Mouse (Mus musculus) limb, embryonic 15.5 days (tissue): ENCODE measurements at regions not wholly inside any gene's neighbourhood (a gene's known extent, or its start where the extent isn't known, plus 50 kb on each side); places are given as distances from the start of the nearest gene placed in this dataset.

Source experiments
- ATAC-seq: fragments of 200-750 bp; cut with Nextera tagmentation; 2 replicates; pipeline ENCODE4 v1.8.0; 2017; ENCODE audit warnings: low read depth, moderate TSS enrichment; ENCODE audit not compliant: insufficient number of reproducible peaks, low FRiP score, low TSS enrichment
- H3K27ac ChIP-seq: fragments of 300-500 bp; sonication (generic); 2 replicates; pipeline ENCODE4 v1.5.1; 2015; ENCODE audit warnings: moderate library complexity, mild to moderate bottlenecking, inconsistent platforms
- H3K27me3 ChIP-seq: fragments of 300-500 bp; sonication (generic); 2 replicates; pipeline ENCODE4 v1.6.1; 2015; ENCODE audit warnings: inconsistent platforms
- H3K36me3 ChIP-seq: fragments of 300-500 bp; sonication (generic); 2 replicates; pipeline ENCODE4 v1.6.1; 2015; ENCODE audit warnings: inconsistent platforms
- H3K4me1 ChIP-seq: fragments of 300-500 bp; sonication (generic); 2 replicates; pipeline ENCODE4 v1.6.1; 2015; ENCODE audit warnings: inconsistent platforms
- H3K4me2 ChIP-seq: fragments of 300-500 bp; sonication (generic); 2 replicates; pipeline ENCODE4 v1.6.1; 2015; ENCODE audit warnings: mild to moderate bottlenecking, inconsistent platforms
- H3K4me3 ChIP-seq: fragments of 300-500 bp; sonication (generic); 2 replicates; pipeline ENCODE4 v1.5.1; 2015; ENCODE audit warnings: mild to moderate bottlenecking, inconsistent platforms
- H3K9ac ChIP-seq: fragments of 300-500 bp; sonication (generic); 2 replicates; pipeline ENCODE4 v1.6.1; 2015; ENCODE audit warnings: inconsistent platforms
- H3K9me3 ChIP-seq: fragments of 300-500 bp; sonication (generic); 2 replicates; pipeline ENCODE4 v1.6.1; 2016; ENCODE audit warnings: inconsistent platforms
- WGBS: fragments of 180-500 bp; shearing (Covaris S2); methylation state at CpG from one replicate; pipeline ENCODE4 v1.1.7; 2015; 5-methylcytosine and 5-hydroxymethylcytosine counted together

DNA sequence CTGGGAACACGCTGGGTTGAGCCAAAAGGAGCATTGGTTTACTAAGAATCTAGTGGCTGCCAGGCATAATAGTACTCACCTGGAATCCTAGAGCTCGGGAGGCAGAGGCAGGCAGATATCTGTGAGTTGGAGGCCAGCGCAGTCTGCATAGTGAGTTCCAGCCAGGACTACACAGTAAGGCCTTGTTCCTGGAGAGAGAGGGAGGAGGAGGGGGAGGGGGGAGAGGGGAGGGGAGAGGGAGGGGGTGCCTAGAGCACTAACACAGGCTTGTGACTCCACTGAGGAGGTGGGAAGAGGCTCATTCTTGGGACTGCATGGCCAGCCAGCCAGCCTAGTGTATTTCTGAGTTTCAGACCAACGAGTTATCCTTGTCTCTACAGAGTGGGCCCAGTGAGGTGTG, 131.1 kb downstream of the Rybp start:
- H3K9me3 ChIP-seq: no peaks in the 10 kb centered on the region
- H3K27me3 ChIP-seq: peaks cover 6% of the 10 kb centered on the region; the same call in 1 of the 2 replicates
- no peaks in the 10 kb centered on the region for H3K36me3 ChIP-seq
- no peak overlapping the region for H3K4me2 ChIP-seq
- no peak overlapping the region for H3K9ac ChIP-seq
- peaks cover 29% of the 10 kb centered on the region for H3K4me1 ChIP-seq
- H3K4me3 ChIP-seq: no peak overlapping the region
- 73% methylated on average over 4 of the region's 4 CpGs for whole genome bisulfite sequencing
- no peak for ATAC-seq
- no peak overlapping the region for H3K27ac ChIP-seq

GRCm38 (mm10) chr6:100155676-100156075, 131.6 kb downstream of the Rybp start:
- Histone ChIP-seq H3K9me3 (no peaks in the 10 kb centered on the region), H3K4me1 (peaks cover 29% of the 10 kb centered on the region), H3K36me3 (no peaks in the 10 kb centered on the region), H3K27me3 (0 out of 2 replicates have a peak, but pooled peaks cover 6% of the 10 kb centered on the region), H3K9ac (no peak overlapping the region), H3K4me2 (no peak overlapping the region), H3K27ac (0 out of 2 replicates have a peak overlapping the region, but pooled peaks have one; percentile 2), H3K4me3 (no peak overlapping the region)
- WGBS: 34% methylated on average over 20 of the region's 20 CpGs
- no peak for ATAC-seq

DNA sequence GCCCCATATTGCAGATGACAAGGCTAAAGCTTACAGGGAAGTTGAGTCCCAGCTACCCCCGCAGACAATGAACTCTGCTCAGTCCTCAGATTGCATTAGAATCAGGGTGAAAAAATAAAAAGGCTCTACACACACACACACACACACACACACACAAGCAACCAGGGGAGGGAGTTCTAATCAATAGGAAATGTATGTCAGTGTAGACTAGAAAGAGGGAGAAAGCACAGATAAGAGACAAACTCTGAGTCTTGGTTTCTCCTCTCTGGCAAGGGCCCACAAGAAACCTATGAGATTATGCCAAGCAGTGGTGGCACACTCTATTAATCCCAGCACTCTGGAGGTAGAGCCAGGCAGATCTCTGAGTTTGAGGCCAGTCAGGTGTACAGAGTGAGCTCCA, 135.8 kb downstream of the Rybp start:
- Histone ChIP-seq H3K9ac (no peak overlapping the region), H3K4me2 (no peak overlapping the region), H3K36me3 (no peaks in the 10 kb centered on the region), H3K4me1 (peaks cover 25% of the 10 kb centered on the region), H3K4me3 (no peak overlapping the region), H3K27me3 (peaks cover 14% of the 10 kb centered on the region), H3K9me3 (no peaks in the 10 kb centered on the region), H3K27ac (no peak overlapping the region)
- WGBS: 86% methylated on average over 1 of the region's 1 CpGs
- no peak for ATAC-seq

DNA sequence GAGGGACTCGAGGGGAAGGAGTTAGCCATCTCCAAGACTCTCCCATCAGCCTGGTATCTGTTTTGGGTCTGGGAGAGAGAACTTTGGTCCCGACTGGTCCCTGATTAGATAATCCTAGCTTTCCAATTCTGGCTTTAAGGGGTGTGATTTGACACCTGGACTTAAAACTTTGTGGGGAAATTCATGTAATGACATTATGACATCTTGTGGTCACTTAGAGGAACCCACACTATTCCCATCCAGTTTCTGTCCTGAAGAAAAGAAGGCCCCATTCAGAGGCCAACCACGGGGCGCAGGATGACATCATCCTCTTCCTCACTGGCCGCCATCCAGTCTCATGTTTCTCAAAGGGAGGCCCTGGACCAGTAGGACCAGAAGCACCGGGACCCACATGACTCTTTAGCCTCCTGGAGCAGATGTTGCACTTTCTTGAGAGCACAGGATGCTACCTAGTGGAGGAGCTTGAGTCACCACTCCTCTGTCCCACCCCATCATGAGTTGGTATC, 136.5 kb downstream of the Rybp start:
- H3K27me3 ChIP-seq: peaks cover 14% of the 10 kb centered on the region
- no peak overlapping the region for H3K9ac ChIP-seq
- H3K9me3 ChIP-seq: no peaks in the 10 kb centered on the region
- no peak for ATAC-seq
- no peak overlapping the region for H3K4me2 ChIP-seq
- H3K27ac ChIP-seq: no peak overlapping the region
- H3K36me3 ChIP-seq: no peaks in the 10 kb centered on the region
- peaks cover 27% of the 10 kb centered on the region for H3K4me1 ChIP-seq
- 60% methylated on average over 6 of the region's 6 CpGs for WGBS
- no peak overlapping the region for H3K4me3 ChIP-seq

DNA sequence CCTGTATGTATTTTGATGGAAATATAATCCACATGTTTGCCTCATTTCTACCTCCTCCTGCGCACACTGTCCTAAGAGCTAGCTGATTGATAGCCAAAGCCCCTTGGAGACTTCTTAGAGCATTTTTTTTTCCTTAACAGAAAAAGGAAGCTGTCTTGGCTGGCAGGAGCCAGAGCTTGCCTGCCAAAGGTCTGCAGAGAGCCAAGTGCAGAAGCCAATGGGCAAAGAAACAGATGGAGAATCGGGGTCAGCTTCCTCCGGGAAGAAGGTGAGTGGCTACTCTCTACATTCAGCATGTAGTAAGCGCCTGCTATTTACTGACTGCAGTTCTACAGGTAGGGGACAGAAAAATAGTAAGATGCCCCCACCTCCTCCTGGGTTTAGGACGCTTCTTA, 137.8 kb downstream of the Rybp start:
- Histone ChIP-seq H3K4me3 (no peak overlapping the region), H3K27ac (no peak overlapping the region), H3K4me1 (peaks cover 32% of the 10 kb centered on the region), H3K9ac (no peak overlapping the region), H3K27me3 (peaks cover 14% of the 10 kb centered on the region), H3K4me2 (no peak overlapping the region), H3K9me3 (no peaks in the 10 kb centered on the region), H3K36me3 (no peaks in the 10 kb centered on the region)
- WGBS: 59% methylated on average over 5 of the region's 5 CpGs
- no peak for ATAC-seq

GRCm38 (mm10) chr6:100148751-100149457, 138.4 kb downstream of the Rybp start:
- no peaks in the 10 kb centered on the region for H3K36me3 ChIP-seq
- no peak for ATAC-seq
- no peak overlapping the region for H3K27ac ChIP-seq
- H3K9me3 ChIP-seq: no peaks in the 10 kb centered on the region
- H3K4me1 ChIP-seq: peaks cover 37% of the 10 kb centered on the region
- H3K9ac ChIP-seq: no peak overlapping the region
- H3K4me3 ChIP-seq: no peak overlapping the region
- peaks cover 14% of the 10 kb centered on the region for H3K27me3 ChIP-seq
- WGBS: 74% methylated on average over 4 of the region's 4 CpGs
- H3K4me2 ChIP-seq: no peak overlapping the region

DNA sequence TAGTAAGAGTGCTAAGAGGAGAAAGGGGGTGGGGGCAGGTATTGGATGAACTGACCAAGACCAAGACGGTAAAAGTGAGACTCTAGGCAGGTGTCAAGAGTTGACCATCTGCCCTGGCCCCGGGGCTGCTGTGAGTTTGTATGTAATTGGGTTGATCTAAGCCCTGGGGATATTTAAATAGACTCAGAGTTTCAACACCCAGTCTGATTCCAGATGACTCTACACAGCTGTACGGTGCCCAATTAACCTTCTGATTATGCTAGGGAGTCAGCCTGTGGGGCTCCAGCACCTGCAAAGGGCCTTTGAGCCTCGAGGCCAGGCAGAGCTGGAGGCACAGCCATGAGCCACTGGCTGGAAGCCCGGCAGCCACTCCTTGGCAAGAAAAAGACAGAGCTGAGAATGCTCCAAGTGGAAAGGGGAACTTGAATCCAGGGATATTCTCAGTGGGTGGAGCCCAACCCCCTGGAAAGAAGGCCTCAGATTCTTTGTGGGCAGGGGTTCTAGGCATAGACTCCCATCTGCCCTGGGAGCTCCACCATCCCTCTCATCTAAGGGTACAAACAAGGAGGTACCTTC, 140.8 kb downstream of the Rybp start:
- Histone ChIP-seq H3K36me3 (no peaks in the 10 kb centered on the region), H3K4me1 (peaks cover 44% of the 10 kb centered on the region), H3K27me3 (peaks cover 15% of the 10 kb centered on the region), H3K9me3 (no peaks in the 10 kb centered on the region), H3K27ac (no peak overlapping the region), H3K4me2 (no peak overlapping the region), H3K4me3 (no peak overlapping the region), H3K9ac (no peak overlapping the region)
- peak; percentile 52; the same call in 1 of the 2 replicates for ATAC-seq
- WGBS: 22% methylated on average over 5 of the region's 5 CpGs

DNA sequence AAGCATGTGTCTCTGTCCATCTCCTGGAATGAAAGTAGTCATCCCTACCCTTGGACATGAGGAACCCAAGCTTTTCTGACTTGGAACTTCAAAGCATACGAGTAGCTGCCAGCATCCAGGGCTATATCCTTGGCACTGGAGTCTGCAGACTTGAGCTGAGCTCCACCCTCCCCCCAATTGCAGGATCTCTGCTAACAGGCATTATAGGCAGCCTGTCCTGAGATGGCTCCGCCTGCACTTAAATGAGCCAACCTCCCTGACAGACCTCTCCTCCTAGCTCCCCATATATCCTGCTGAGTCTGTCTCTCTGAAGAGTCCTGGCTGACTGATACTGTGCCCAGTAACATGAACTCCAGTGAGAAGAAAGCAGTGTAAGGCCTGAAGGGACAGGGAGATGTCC, 141.4 kb downstream of the Rybp start:
- H3K27me3 ChIP-seq: peaks cover 15% of the 10 kb centered on the region
- ATAC-seq: no peak
- 57% methylated on average over 2 of the region's 2 CpGs for WGBS

DNA sequence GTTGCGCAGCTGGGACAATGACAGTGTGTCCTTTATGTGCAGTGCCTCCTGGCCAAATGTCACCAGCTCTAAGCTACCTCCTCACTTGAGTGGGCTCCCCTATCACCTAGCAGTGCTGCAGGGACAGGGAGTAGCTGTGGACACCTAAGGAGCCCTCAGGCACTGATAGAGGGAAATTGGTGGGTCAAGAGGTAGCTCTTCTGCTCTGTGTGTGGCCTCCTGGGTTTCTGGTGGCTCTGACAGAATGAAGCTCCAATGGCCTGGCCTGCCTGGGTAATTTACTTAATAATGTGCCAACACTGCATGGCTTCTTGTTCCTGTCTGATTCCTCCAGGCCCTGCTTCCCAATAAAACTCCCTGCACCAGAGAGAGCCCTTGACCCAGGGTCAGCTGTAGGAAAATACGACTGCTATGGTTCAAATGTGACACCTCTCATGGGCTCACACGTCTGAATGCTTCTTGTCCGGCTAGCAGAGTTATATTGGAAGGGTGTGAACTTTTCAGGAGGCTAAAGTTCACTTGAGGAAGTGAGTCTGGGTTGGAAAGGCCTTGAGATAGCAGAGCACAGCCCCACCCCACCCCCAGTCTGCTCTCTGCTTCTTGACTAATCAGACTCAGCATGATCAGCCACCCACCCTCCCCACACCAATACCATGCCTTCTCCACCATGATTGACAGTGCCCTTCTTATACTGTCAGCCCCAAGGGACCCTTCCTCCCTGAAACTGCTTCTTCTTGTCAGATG, 142.6 kb downstream of the Rybp start:
- no peak for ATAC-seq
- WGBS: 56% methylated on average over 4 of the region's 4 CpGs
- Histone ChIP-seq H3K36me3 (no peaks in the 10 kb centered on the region), H3K4me2 (no peak overlapping the region), H3K9ac (no peak overlapping the region), H3K4me1 (peaks cover 49% of the 10 kb centered on the region), H3K4me3 (no peak overlapping the region), H3K9me3 (no peaks in the 10 kb centered on the region), H3K27ac (no peak overlapping the region), H3K27me3 (peaks cover 14% of the 10 kb centered on the region)

More for the DNA sequence above, 141.4 kb downstream of the Rybp start:
- H3K27ac ChIP-seq: no peak overlapping the region
- no peak overlapping the region for H3K4me3 ChIP-seq
- H3K9ac ChIP-seq: no peak overlapping the region
- no peaks in the 10 kb centered on the region for H3K36me3 ChIP-seq
- H3K4me2 ChIP-seq: no peak overlapping the region
- H3K9me3 ChIP-seq: no peaks in the 10 kb centered on the region
- peaks cover 44% of the 10 kb centered on the region for H3K4me1 ChIP-seq

GRCm38 (mm10) chr6:100143586-100144301, 143.5 kb downstream of the Rybp start:
- Histone ChIP-seq H3K27ac (peak overlapping the region; percentile 47; the same call in 1 of the 2 replicates), H3K27me3 (peaks cover 16% of the 10 kb centered on the region), H3K9ac (no peak overlapping the region; the same call in 1 of the 2 replicates), H3K9me3 (no peaks in the 10 kb centered on the region), H3K4me3 (peak overlapping the region; percentile 10; the same call in 1 of the 2 replicates), H3K4me2 (peak overlapping the region; percentile 41), H3K36me3 (no peaks in the 10 kb centered on the region), H3K4me1 (peaks cover 45% of the 10 kb centered on the region)
- no peak for ATAC-seq
- 10% methylated on average over 16 of the region's 16 CpGs for WGBS

DNA sequence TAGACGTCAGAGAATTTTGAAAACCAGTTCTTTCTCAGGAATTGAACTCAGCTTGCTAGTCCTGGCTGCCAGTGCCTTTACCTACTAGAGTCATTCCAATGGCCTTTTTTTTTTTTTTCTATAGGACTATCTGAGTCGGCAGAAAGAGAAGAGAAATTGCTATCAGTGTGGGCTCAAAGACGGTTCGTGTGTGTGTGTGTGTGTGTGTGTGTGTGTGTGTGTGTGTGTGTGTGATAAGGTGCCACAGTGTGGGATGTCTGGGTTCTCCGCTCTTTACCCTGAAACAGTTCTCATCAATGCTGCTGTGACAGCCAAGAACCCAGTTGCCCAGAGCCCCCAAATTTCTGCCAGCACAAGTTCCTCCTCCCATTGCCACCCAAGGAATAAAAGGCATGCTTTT, 146.1 kb downstream of the Rybp start:
- no peak overlapping the region for H3K4me2 ChIP-seq
- H3K4me1 ChIP-seq: peaks cover 35% of the 10 kb centered on the region
- no peak overlapping the region for H3K27ac ChIP-seq
- peaks cover 20% of the 10 kb centered on the region for H3K27me3 ChIP-seq
- H3K9ac ChIP-seq: no peak overlapping the region
- H3K4me3 ChIP-seq: no peak overlapping the region
- ATAC-seq: no peak
- H3K9me3 ChIP-seq: no peaks in the 10 kb centered on the region
- H3K36me3 ChIP-seq: no peaks in the 10 kb centered on the region
- WGBS: 79% methylated on average over 5 of the region's 5 CpGs
